Comparison of ENCODE assay signal across 8 mouse cellular contexts in the genomic region with DNA sequence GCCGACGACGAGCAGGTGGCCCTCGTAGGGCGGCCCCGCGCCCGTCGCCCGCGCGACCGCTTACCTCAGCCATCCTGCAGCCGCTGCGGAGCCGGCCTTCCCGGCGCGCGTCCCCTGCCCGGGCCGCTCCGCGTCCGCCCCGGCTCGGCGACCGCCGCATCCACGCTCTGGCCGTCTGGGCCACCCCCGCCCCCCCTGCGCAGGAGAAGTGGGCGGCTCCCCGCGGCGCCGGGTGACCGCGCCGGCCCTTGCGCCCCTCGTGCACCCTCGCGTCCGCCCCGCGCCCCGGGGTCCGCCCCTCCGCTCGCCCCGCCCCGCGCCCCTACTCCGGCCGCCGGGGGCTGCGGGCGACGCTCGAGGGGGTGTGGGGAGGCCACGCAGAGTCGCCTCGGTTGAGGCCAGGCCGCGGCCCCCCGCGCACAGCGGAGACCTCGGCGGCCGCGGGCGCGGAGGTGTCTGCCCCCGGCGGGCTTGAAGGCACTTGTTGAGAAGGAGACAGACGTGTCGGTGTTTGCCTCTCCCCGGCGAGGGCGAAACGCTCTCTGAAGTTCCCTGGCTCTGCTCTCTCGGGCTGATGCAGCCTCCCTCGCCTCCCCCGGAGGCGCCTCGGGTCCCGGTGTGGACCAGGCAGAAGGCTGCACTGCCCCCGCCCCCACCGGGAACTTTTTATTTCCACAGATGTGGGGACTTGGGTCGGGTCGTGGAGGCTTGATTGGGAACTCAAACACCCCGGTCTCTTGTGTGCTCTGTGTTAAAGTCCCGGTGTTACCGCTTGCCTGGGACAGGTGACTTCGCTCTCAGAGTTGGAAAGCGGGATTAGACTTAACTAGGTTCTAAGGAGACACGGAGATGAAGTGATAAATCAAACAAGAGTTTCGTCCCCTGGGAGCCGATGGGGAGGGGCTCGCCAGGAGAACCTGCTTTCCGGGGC. TPM values are rescaled to one million over a fixed set of nuclear protein-coding genes. Genes with fewer than 3 reads are reported as not detected.
DNase-seq lines count a peak whose midpoint lies in the region; ATAC-seq lines count a peak whose summit lies in the region.

A gene (minus strand): TSS at position 162 of the 931 bp plus-strand sequence.

- WGBS in kidney, embryonic 15.5 days = 1% methylated on average over 80 of the region's 105 CpGs
- WGBS in heart, embryonic 12.5 days = under 1% methylated on average over 86 of the region's 105 CpGs
- under 1% methylated on average over 78 of the region's 105 CpGs for WGBS in limb, embryonic 13.5 days

- peak; percentile 78 for ATAC-seq in kidney, embryonic 15.5 days (replicated peaks; ENCODE audit: low FRiP score)
- ATAC-seq in heart, embryonic 12.5 days (ENCODE audit: insufficient number of reproducible peaks, low FRiP score) = peak; percentile 51
- peak; percentile 35; the same call in 1 of the 2 replicates for ATAC-seq in limb, embryonic 13.5 days (ENCODE audit: low FRiP score, low read depth)

- peak within 1 kb of the TSS; percentile 45 for H3K9ac ChIP-seq in kidney, embryonic 15.5 days
- H3K9ac ChIP-seq in heart, embryonic 12.5 days = peak within 1 kb of the TSS; percentile 67
- peak within 1 kb of the TSS; percentile 66 for H3K9ac ChIP-seq in limb, embryonic 13.5 days

- no peak for DNase-seq in kidney, adult 18-20 months
- peak; percentile 13 for DNase-seq in WW6 (ENCODE audit: low read depth, low spot score)
- DNase-seq in retina, postnatal 1 day = peak; percentile 55
- DNase-seq in right cerebral cortex, adult 2 months (ENCODE audit: low spot score in 2 of 2) = no peak
- DNase-seq in cerebellum, adult 18-20 months = no peak

- H3K4me1 ChIP-seq in kidney, embryonic 15.5 days = peaks cover 20% of the 10 kb centered on the region
- peaks cover 13% of the 10 kb centered on the region for H3K4me1 ChIP-seq in heart, embryonic 12.5 days (replicated peaks)
- peaks cover 40% of the 10 kb centered on the region for H3K4me1 ChIP-seq in limb, embryonic 13.5 days

- H3K36me3 ChIP-seq in kidney, embryonic 15.5 days = no peaks in the 10 kb centered on the region
- H3K36me3 ChIP-seq in heart, embryonic 12.5 days = no peaks in the 10 kb centered on the region
- H3K36me3 ChIP-seq in limb, embryonic 13.5 days = no peaks in the 10 kb centered on the region

- no peaks in the 10 kb centered on the region for H3K9me3 ChIP-seq in kidney, embryonic 15.5 days (replicated peaks)
- H3K9me3 ChIP-seq in heart, embryonic 12.5 days (replicated peaks) = no peaks in the 10 kb centered on the region
- no peaks in the 10 kb centered on the region for H3K9me3 ChIP-seq in limb, embryonic 13.5 days

- H3K4me2 ChIP-seq in kidney, embryonic 15.5 days = peak within 1 kb of the TSS; percentile 96
- peak within 1 kb of the TSS; percentile 99 for H3K4me2 ChIP-seq in heart, embryonic 12.5 days
- peak within 1 kb of the TSS; percentile 91 for H3K4me2 ChIP-seq in limb, embryonic 13.5 days (replicated peaks)

- H3K4me3 ChIP-seq in kidney, embryonic 15.5 days (replicated peaks) = peak within 1 kb of the TSS; percentile 59
- H3K4me3 ChIP-seq in heart, embryonic 12.5 days = peak within 1 kb of the TSS; percentile 72
- peak within 1 kb of the TSS; percentile 60 for H3K4me3 ChIP-seq in limb, embryonic 13.5 days

- peaks cover 89% of the 10 kb centered on the region for H3K27me3 ChIP-seq in kidney, embryonic 15.5 days
- H3K27me3 ChIP-seq in heart, embryonic 12.5 days (replicated peaks) = peaks cover 87% of the 10 kb centered on the region
- H3K27me3 ChIP-seq in limb, embryonic 13.5 days = peaks cover 90% of the 10 kb centered on the region

- H3K27ac ChIP-seq in kidney, embryonic 15.5 days = no peak within 1 kb of the TSS
- H3K27ac ChIP-seq in heart, embryonic 12.5 days (ENCODE audit: poor library complexity, severe bottlenecking) = no peak within 1 kb of the TSS
- peak within 1 kb of the TSS; percentile 15; the same call in 1 of the 2 replicates for H3K27ac ChIP-seq in limb, embryonic 13.5 days

RNA-seq across cellular contexts. Expression of the gene that starts here (rescaled TPM):
- polyA plus RNA-seq in kidney, embryonic 15.5 days (2015; fragmentation: Nextera tagmentation; extraction: Ambion mirVana) = 0.22 and 0.91 TPM in 2 replicates
- 8.6 and 9.6 TPM in 2 replicates for polyA plus RNA-seq in heart, embryonic 12.5 days (2016; fragmentation: Nextera tagmentation; extraction: Ambion mirVana)
- 2.2 and 2.3 TPM in 2 replicates for polyA plus RNA-seq in limb, embryonic 13.5 days (2015; fragmentation: Nextera tagmentation; extraction: Ambion mirVana)

Comparison
In these comparisons a context has a peak if more than half of its experiments do, and no peak if none do; other contexts are left out.
1. Peak in ATAC-seq, H3K4me3 ChIP-seq, H3K9ac ChIP-seq and H3K4me2 ChIP-seq in kidney, embryonic 15.5 days; RNA of the gene not detected or under 1 TPM.
2. DNase-seq: peak in WW6 (single experiment) and retina, postnatal 1 day (single experiment); none in kidney, adult 18-20 months (single experiment), right cerebral cortex, adult 2 months (0 of 2) and cerebellum, adult 18-20 months (0 of 2).
3. Peak in every context shown above with its lines, with median percentiles within 50 percentile points of each other: ATAC-seq, H3K4me2 ChIP-seq, H3K4me3 ChIP-seq and H3K9ac ChIP-seq.